Mouse (Mus musculus): Measurements from ENCODE around the gene Gm10337. TPM values are rescaled to one million over a fixed set of nuclear protein-coding genes. Genes with fewer than 3 reads are reported as not detected.

The Gm10337 gene
- polyA plus RNA-seq (2016; fragmentation: Nextera tagmentation; extraction: Ambion mirVana) = 4.3 and 6.6 TPM in 2 replicates

- H3K4me2 ChIP-seq (replicated peaks) = no peak within 1 kb of the TSS
- no peak within 1 kb of the TSS for H3K4me3 ChIP-seq
- H3K27me3 ChIP-seq = no peaks in the 10 kb centered on the region
- no peaks in the 10 kb centered on the region for H3K9me3 ChIP-seq (replicated peaks)
- no peak for ATAC-seq (ENCODE audit: low FRiP score)
- WGBS = 97% methylated on average over 1 of the region's 1 CpGs
- H3K27ac ChIP-seq = no peak within 1 kb of the TSS
- H3K36me3 ChIP-seq = peaks cover 73% of the 10 kb centered on the region
- no peak within 1 kb of the TSS for H3K9ac ChIP-seq
- no peaks in the 10 kb centered on the region for H3K4me1 ChIP-seq
Measured at GRCm38 (mm10) chr15:102503447-102503846, at the start of gene Gm10337. Gene Gm10337, plus strand, starts transcription at chr15:102503722.

- Histone ChIP-seq H3K4me1 (peaks cover 18% of the 10 kb centered on the region), H3K4me3 (no peak overlapping the region), H3K9ac (no peak overlapping the region), H3K27ac (no peak overlapping the region), H3K36me3 (no peaks in the 10 kb centered on the region), H3K4me2 (replicated peaks) (no peak overlapping the region), H3K9me3 (replicated peaks) (no peaks in the 10 kb centered on the region), H3K27me3 (no peaks in the 10 kb centered on the region)
- ATAC-seq (ENCODE audit: low FRiP score) = no peak
- WGBS = 37% methylated on average over 6 of the region's 6 CpGs
Measured at GRCm38 (mm10) chr15:102455993-102456392, 47.5 kb upstream of the Gm10337 start.

- H3K4me1 ChIP-seq = peaks cover 20% of the 10 kb centered on the region
- peak overlapping the region; percentile 65 for H3K4me2 ChIP-seq (replicated peaks)
- no peak for ATAC-seq (ENCODE audit: low FRiP score)
- WGBS = 73% methylated on average over 5 of the region's 5 CpGs
- H3K36me3 ChIP-seq = 0 out of 2 replicates have a peak, but pooled peaks cover 4% of the 10 kb centered on the region
- no peaks in the 10 kb centered on the region for H3K9me3 ChIP-seq (replicated peaks)
- H3K27ac ChIP-seq = peak overlapping the region; percentile 5; the same call in 1 of the 2 replicates
- 0 out of 2 replicates have a peak overlapping the region, but pooled peaks have one; percentile 61 for H3K9ac ChIP-seq
- H3K27me3 ChIP-seq = no peaks in the 10 kb centered on the region
- H3K4me3 ChIP-seq = peak overlapping the region; percentile 44
Measured at GRCm38 (mm10) chr15:102458050-102458736, 45.3 kb upstream of the Gm10337 start.

- peak; percentile 80 for ATAC-seq (ENCODE audit: low FRiP score)
Measured at GRCm38 (mm10) chr15:102458904-102459317, 44.6 kb upstream of the Gm10337 start, which contains the start of gene Prr13. Gene Prr13, plus strand, starts transcription at chr15:102459028.

GRCm38 (mm10) chr15:102459381-102459780 lies 44.1 kb upstream of the Gm10337 start:
- Histone ChIP-seq H3K9me3 (replicated peaks) (no peaks in the 10 kb centered on the region), H3K27ac (no peak overlapping the region), H3K4me3 (peak overlapping the region; percentile 44), H3K4me2 (replicated peaks) (peak overlapping the region; percentile 65), H3K27me3 (no peaks in the 10 kb centered on the region), H3K9ac (peak overlapping the region; percentile 61), H3K36me3 (0 out of 2 replicates have a peak, but pooled peaks cover 7% of the 10 kb centered on the region), H3K4me1 (peaks cover 20% of the 10 kb centered on the region)
- ATAC-seq (ENCODE audit: low FRiP score) = peak; percentile 32; the same call in 1 of the 2 replicates
- WGBS = 32% methylated on average over 6 of the region's 6 CpGs

More at GRCm38 (mm10) chr15:102458904-102459317, 44.6 kb upstream of the Gm10337 start, which contains the start of gene Prr13:
- 0 out of 2 replicates have a peak, but pooled peaks cover 7% of the 10 kb centered on the region for H3K36me3 ChIP-seq
- peak within 1 kb of the TSS; percentile 61 for H3K9ac ChIP-seq
- no peaks in the 10 kb centered on the region for H3K9me3 ChIP-seq (replicated peaks)
- H3K27me3 ChIP-seq = no peaks in the 10 kb centered on the region
- WGBS = under 1% methylated on average over 19 of the region's 19 CpGs
- peak within 1 kb of the TSS; percentile 5; the same call in 1 of the 2 replicates for H3K27ac ChIP-seq
- H3K4me2 ChIP-seq (replicated peaks) = peak within 1 kb of the TSS; percentile 65
- H3K4me1 ChIP-seq = peaks cover 20% of the 10 kb centered on the region
- H3K4me3 ChIP-seq = peak within 1 kb of the TSS; percentile 44

- no peaks in the 10 kb centered on the region for H3K9me3 ChIP-seq (replicated peaks)
- no peak for ATAC-seq (ENCODE audit: low FRiP score)
- no peak overlapping the region for H3K9ac ChIP-seq
- peak overlapping the region; percentile 65 for H3K4me2 ChIP-seq (replicated peaks)
- H3K4me3 ChIP-seq = no peak overlapping the region
- 57% methylated on average over 5 of the region's 5 CpGs for WGBS
- H3K27me3 ChIP-seq = no peaks in the 10 kb centered on the region
- no peak overlapping the region for H3K27ac ChIP-seq
- peaks cover 20% of the 10 kb centered on the region for H3K4me1 ChIP-seq
- 0 out of 2 replicates have a peak, but pooled peaks cover 7% of the 10 kb centered on the region for H3K36me3 ChIP-seq
Measured at GRCm38 (mm10) chr15:102459847-102460246, 43.7 kb upstream of the Gm10337 start.

GRCm38 (mm10) chr15:102460409-102460808 lies 43.1 kb upstream of the Gm10337 start:
- Histone ChIP-seq H3K4me2 (replicated peaks) (no peak overlapping the region), H3K9ac (no peak overlapping the region), H3K9me3 (replicated peaks) (no peaks in the 10 kb centered on the region), H3K27me3 (no peaks in the 10 kb centered on the region), H3K27ac (no peak overlapping the region), H3K36me3 (0 out of 2 replicates have a peak, but pooled peaks cover 7% of the 10 kb centered on the region), H3K4me3 (no peak overlapping the region), H3K4me1 (peaks cover 20% of the 10 kb centered on the region)
- WGBS = 78% methylated on average over 12 of the region's 12 CpGs
- ATAC-seq (ENCODE audit: low FRiP score) = no peak

GRCm38 (mm10) chr15:102460971-102461370 lies 42.6 kb upstream of the Gm10337 start:
- no peak overlapping the region for H3K27ac ChIP-seq
- peaks cover 20% of the 10 kb centered on the region for H3K4me1 ChIP-seq
- no peak overlapping the region for H3K9ac ChIP-seq
- no peak for ATAC-seq (ENCODE audit: low FRiP score)
- H3K4me3 ChIP-seq = no peak overlapping the region
- H3K27me3 ChIP-seq = no peaks in the 10 kb centered on the region
- H3K36me3 ChIP-seq = 0 out of 2 replicates have a peak, but pooled peaks cover 7% of the 10 kb centered on the region
- no peaks in the 10 kb centered on the region for H3K9me3 ChIP-seq (replicated peaks)
- no peak overlapping the region for H3K4me2 ChIP-seq (replicated peaks)
- 72% methylated on average over 4 of the region's 4 CpGs for WGBS

GRCm38 (mm10) chr15:102461430-102462075 lies 42.0 kb upstream of the Gm10337 start:
- no peak overlapping the region for H3K9ac ChIP-seq
- H3K36me3 ChIP-seq = 0 out of 2 replicates have a peak, but pooled peaks cover 7% of the 10 kb centered on the region
- no peak overlapping the region for H3K4me2 ChIP-seq (replicated peaks)
- peaks cover 20% of the 10 kb centered on the region for H3K4me1 ChIP-seq
- H3K9me3 ChIP-seq (replicated peaks) = no peaks in the 10 kb centered on the region
- 87% methylated on average over 9 of the region's 9 CpGs for WGBS
- no peak for ATAC-seq (ENCODE audit: low FRiP score)
- no peak overlapping the region for H3K27ac ChIP-seq
- no peaks in the 10 kb centered on the region for H3K27me3 ChIP-seq
- H3K4me3 ChIP-seq = no peak overlapping the region

GRCm38 (mm10) chr15:102463666-102464065 lies 39.9 kb upstream of the Gm10337 start:
- Histone ChIP-seq H3K4me1 (peaks cover 20% of the 10 kb centered on the region), H3K9me3 (replicated peaks) (no peaks in the 10 kb centered on the region), H3K4me2 (replicated peaks) (no peak overlapping the region), H3K36me3 (0 out of 2 replicates have a peak, but pooled peaks cover 7% of the 10 kb centered on the region), H3K9ac (no peak overlapping the region), H3K27me3 (no peaks in the 10 kb centered on the region), H3K4me3 (no peak overlapping the region), H3K27ac (no peak overlapping the region)
- ATAC-seq (ENCODE audit: low FRiP score) = no peak

- no peak overlapping the region for H3K4me3 ChIP-seq
- no peaks in the 10 kb centered on the region for H3K36me3 ChIP-seq
- no peaks in the 10 kb centered on the region for H3K9me3 ChIP-seq (replicated peaks)
- no peak overlapping the region for H3K4me2 ChIP-seq (replicated peaks)
- H3K4me1 ChIP-seq = peaks cover 7% of the 10 kb centered on the region
- H3K9ac ChIP-seq = no peak overlapping the region
- no peak overlapping the region for H3K27ac ChIP-seq
- H3K27me3 ChIP-seq = no peaks in the 10 kb centered on the region
- 95% methylated on average over 9 of the region's 9 CpGs for WGBS
- no peak for ATAC-seq (ENCODE audit: low FRiP score)
Measured at GRCm38 (mm10) chr15:102468675-102469370, 34.7 kb upstream of the Gm10337 start.

GRCm38 (mm10) chr15:102470183-102470604 lies 33.3 kb upstream of the Gm10337 start, which contains the start of gene Pcbp2:
Gene Pcbp2, plus strand, starts transcription at chr15:102470539.
- Histone ChIP-seq H3K4me1 (peaks cover 7% of the 10 kb centered on the region), H3K27ac (peak within 1 kb of the TSS; percentile 98), H3K4me2 (replicated peaks) (peak within 1 kb of the TSS; percentile 71), H3K27me3 (no peaks in the 10 kb centered on the region), H3K9ac (peak within 1 kb of the TSS; percentile 93), H3K9me3 (replicated peaks) (no peaks in the 10 kb centered on the region), H3K36me3 (peaks cover 13% of the 10 kb centered on the region), H3K4me3 (peak within 1 kb of the TSS; percentile 81)
- ATAC-seq (ENCODE audit: low FRiP score) = peak; percentile 99
- under 1% methylated on average over 31 of the region's 40 CpGs for WGBS
